9 mouse cellular contexts compared by ENCODE assay signal in the genomic region with DNA sequence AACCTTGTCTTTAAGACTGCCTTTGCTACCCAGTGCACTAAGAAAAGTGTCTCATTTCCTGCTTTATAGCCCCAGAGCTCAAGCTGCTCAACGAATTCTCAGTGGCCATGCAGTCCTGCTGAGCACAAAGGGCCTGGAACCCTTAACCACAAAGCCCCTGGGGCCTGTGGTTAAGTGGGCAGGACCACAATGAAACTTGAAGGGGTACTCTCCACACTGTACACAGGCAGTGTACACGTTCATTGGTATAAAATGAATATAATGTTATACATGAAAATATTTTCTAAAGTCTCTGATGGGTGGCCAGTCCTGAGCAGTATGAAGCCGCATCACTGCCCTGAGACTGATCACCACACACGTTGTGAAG. TPM values are rescaled to one million over a fixed set of nuclear protein-coding genes. Genes with fewer than 3 reads are reported as not detected.
DNase-seq lines count a peak whose midpoint lies in the region; ATAC-seq and TF ChIP-seq lines count a peak whose summit lies in the region.
"Had no signal": no experiment of that assay in that cellular context is flagged by ENCODE, and none has a peak within 500 bp of the region (broad histone marks: within the 10 kb centered on the region; RNA-seq: fewer than 3 reads in every experiment).

No protein-coding gene starts in this region.

- peaks cover 14% of the 10 kb centered on the region for H3K36me3 ChIP-seq in lung, postnatal 0 days (ENCODE audit: insufficient read depth, low read length)
- H3K36me3 ChIP-seq in liver, embryonic 12.5 days: peaks cover 29% of the 10 kb centered on the region
- peaks cover 22% of the 10 kb centered on the region for H3K36me3 ChIP-seq in stomach, embryonic 15.5 days

- TF ChIP-seq EP300 in lung, postnatal 0 days (IDR thresholded peaks at IDR 0.05): no peak

- 22% methylated on average over 4 of the region's 4 CpGs for WGBS in lung, postnatal 0 days
- WGBS in liver, embryonic 12.5 days (ENCODE audit: insufficient replicate concordance): 16% methylated on average over 4 of the region's 4 CpGs
- 25% methylated on average over 4 of the region's 4 CpGs for WGBS in stomach, embryonic 15.5 days

- no peak for DNase-seq in lung, postnatal 0 days (ENCODE audit: low spot score)
- no peak for DNase-seq in lung, postnatal 14 days
- DNase-seq in layer of hippocampus, adult 9-11 months: no peak
- DNase-seq in kidney, adult 8-10 months: no peak
- no peak for DNase-seq in T-cell, adult 2 months (ENCODE audit: low spot score)

- no peak overlapping the region for H3K9ac ChIP-seq in lung, postnatal 0 days (replicated peaks; ENCODE audit: low read depth)
- peak overlapping the region; percentile 73; the same call in 1 of the 2 replicates for H3K9ac ChIP-seq in liver, embryonic 12.5 days
- no peak overlapping the region; the same call in 1 of the 2 replicates for H3K9ac ChIP-seq in stomach, embryonic 15.5 days

- no peak for TF ChIP-seq CTCF in lung, postnatal 0 days (IDR thresholded peaks at IDR 0.05)
- no peak for TF ChIP-seq CTCF in embryonic fibroblast, embryonic 13.5 days (IDR thresholded peaks at IDR 0.05; ENCODE audit: borderline replicate concordance, insufficient read depth, low read length)

- no peak overlapping the region for H3K4me3 ChIP-seq in lung, postnatal 0 days (ENCODE audit: low read depth, low read length)
- H3K4me3 ChIP-seq in embryonic fibroblast, embryonic 13.5 days (ENCODE audit: insufficient read depth, low read length): no peak overlapping the region
- peak overlapping the region; percentile 64 for H3K4me3 ChIP-seq in liver, embryonic 12.5 days
- H3K4me3 ChIP-seq in stomach, embryonic 15.5 days (replicated peaks): no peak overlapping the region

- peak overlapping the region; percentile 73 for H3K27ac ChIP-seq in lung, postnatal 0 days (ENCODE audit: low read length)
- 0 out of 2 replicates have a peak overlapping the region, but pooled peaks have one; percentile 4 for H3K27ac ChIP-seq in embryonic fibroblast, embryonic 13.5 days (ENCODE audit: insufficient read depth, low read length)
- H3K27ac ChIP-seq in liver, embryonic 12.5 days: peak overlapping the region; percentile 39; the same call in 1 of the 2 replicates
- H3K27ac ChIP-seq in stomach, embryonic 15.5 days: no peak overlapping the region

- no peak for TF ChIP-seq POLR2A in embryonic fibroblast, embryonic 13.5 days (IDR thresholded peaks at IDR 0.05; ENCODE audit: low read depth, low read length)

- no peaks in the 10 kb centered on the region for H3K27me3 ChIP-seq in lung, postnatal 0 days (replicated peaks; ENCODE audit: insufficient read depth, low read length)
- H3K27me3 ChIP-seq in liver, embryonic 12.5 days (replicated peaks): no peaks in the 10 kb centered on the region
- H3K27me3 ChIP-seq in stomach, embryonic 15.5 days (replicated peaks): no peaks in the 10 kb centered on the region

- no peak overlapping the region for H3K4me2 ChIP-seq in lung, postnatal 0 days (replicated peaks; ENCODE audit: low read depth, low read length)
- peak overlapping the region; percentile 83 for H3K4me2 ChIP-seq in liver, embryonic 12.5 days
- peak overlapping the region; percentile 72 for H3K4me2 ChIP-seq in stomach, embryonic 15.5 days

- H3K4me1 ChIP-seq in lung, postnatal 0 days (ENCODE audit: insufficient read depth, low read depth, low read length): peaks cover 10% of the 10 kb centered on the region
- H3K4me1 ChIP-seq in embryonic fibroblast, embryonic 13.5 days (ENCODE audit: control insufficient read depth, insufficient read depth, low read length): no peaks in the 10 kb centered on the region
- peaks cover 24% of the 10 kb centered on the region for H3K4me1 ChIP-seq in liver, embryonic 12.5 days
- H3K4me1 ChIP-seq in stomach, embryonic 15.5 days: peaks cover 11% of the 10 kb centered on the region; the same call in 1 of the 2 replicates

- no peaks in the 10 kb centered on the region for H3K9me3 ChIP-seq in lung, postnatal 0 days (ENCODE audit: low read length)
- H3K9me3 ChIP-seq in liver, embryonic 12.5 days (replicated peaks): no peaks in the 10 kb centered on the region
- no peaks in the 10 kb centered on the region for H3K9me3 ChIP-seq in stomach, embryonic 15.5 days

- no peak for ATAC-seq in lung, postnatal 0 days
- no peak for ATAC-seq in liver, embryonic 12.5 days
- ATAC-seq in stomach, embryonic 15.5 days (ENCODE audit: insufficient read depth, low FRiP score, low read depth): no peak

RNA-seq across cellular contexts. Expression of gene Ppm1f, which starts 0.3 kb away (rescaled TPM):
- polyA plus RNA-seq in lung, postnatal 0 days (2015; fragmentation: Nextera tagmentation; extraction: Ambion mirVana): 24.9 and 26.8 TPM in 2 replicates
- 25.5 and 28.0 TPM in 2 replicates for polyA plus RNA-seq in embryonic fibroblast, embryonic 13.5 days (2011; ENCODE audit: insufficient read length, low read depth, missing spikeins)
- polyA plus RNA-seq in liver, embryonic 12.5 days (2016; fragmentation: Nextera tagmentation; extraction: Ambion mirVana): 13.8 and 14.4 TPM in 2 replicates
- polyA plus RNA-seq in stomach, embryonic 15.5 days (2015; fragmentation: Nextera tagmentation; extraction: Ambion mirVana): 17.9 and 21.0 TPM in 2 replicates

RNA-seq across cellular contexts. Expression of gene Vpreb1, which starts 25.4 kb away (rescaled TPM):
- 2.2 and 2.3 TPM in 2 replicates for polyA plus RNA-seq in lung, postnatal 0 days (2015; fragmentation: Nextera tagmentation; extraction: Ambion mirVana)
- polyA plus RNA-seq in embryonic fibroblast, embryonic 13.5 days (2011; ENCODE audit: insufficient read length, low read depth, missing spikeins): 3.8 TPM in 1 of 2 replicates, not detected in the other
- 0.80 and 0.83 TPM in 2 replicates for polyA plus RNA-seq in liver, embryonic 12.5 days (2016; fragmentation: Nextera tagmentation; extraction: Ambion mirVana)
- 3.0 and 3.9 TPM in 2 replicates for polyA plus RNA-seq in stomach, embryonic 15.5 days (2015; fragmentation: Nextera tagmentation; extraction: Ambion mirVana)

RNA-seq across cellular contexts. Expression of gene Top3b, which starts 25.5 kb away (rescaled TPM):
- polyA plus RNA-seq in lung, postnatal 0 days (2015; fragmentation: Nextera tagmentation; extraction: Ambion mirVana): 51.0 and 51.7 TPM in 2 replicates
- polyA plus RNA-seq in embryonic fibroblast, embryonic 13.5 days (2011; ENCODE audit: insufficient read length, low read depth, missing spikeins): 73.9 and 79.2 TPM in 2 replicates
- 40.8 and 42.2 TPM in 2 replicates for polyA plus RNA-seq in liver, embryonic 12.5 days (2016; fragmentation: Nextera tagmentation; extraction: Ambion mirVana)
- 53.5 and 54.9 TPM in 2 replicates for polyA plus RNA-seq in stomach, embryonic 15.5 days (2015; fragmentation: Nextera tagmentation; extraction: Ambion mirVana)

RNA-seq across cellular contexts. Expression of gene Igll1, which starts 32.2 kb away (rescaled TPM):
- polyA plus RNA-seq in lung, postnatal 0 days (2015; fragmentation: Nextera tagmentation; extraction: Ambion mirVana): 0.60 and 1.0 TPM in 2 replicates
- polyA plus RNA-seq in embryonic fibroblast, embryonic 13.5 days (2011; ENCODE audit: insufficient read length, low read depth, missing spikeins): not detected in 2 replicates
- not detected in 2 replicates for polyA plus RNA-seq in liver, embryonic 12.5 days (2016; fragmentation: Nextera tagmentation; extraction: Ambion mirVana)
- polyA plus RNA-seq in stomach, embryonic 15.5 days (2015; fragmentation: Nextera tagmentation; extraction: Ambion mirVana): 1.2 and 1.6 TPM in 2 replicates
- polyA plus RNA-seq: liver, adult 2 months had no signal
